Mouse (Mus musculus): ENCODE results near the gene Ccdc85c.

DNA sequence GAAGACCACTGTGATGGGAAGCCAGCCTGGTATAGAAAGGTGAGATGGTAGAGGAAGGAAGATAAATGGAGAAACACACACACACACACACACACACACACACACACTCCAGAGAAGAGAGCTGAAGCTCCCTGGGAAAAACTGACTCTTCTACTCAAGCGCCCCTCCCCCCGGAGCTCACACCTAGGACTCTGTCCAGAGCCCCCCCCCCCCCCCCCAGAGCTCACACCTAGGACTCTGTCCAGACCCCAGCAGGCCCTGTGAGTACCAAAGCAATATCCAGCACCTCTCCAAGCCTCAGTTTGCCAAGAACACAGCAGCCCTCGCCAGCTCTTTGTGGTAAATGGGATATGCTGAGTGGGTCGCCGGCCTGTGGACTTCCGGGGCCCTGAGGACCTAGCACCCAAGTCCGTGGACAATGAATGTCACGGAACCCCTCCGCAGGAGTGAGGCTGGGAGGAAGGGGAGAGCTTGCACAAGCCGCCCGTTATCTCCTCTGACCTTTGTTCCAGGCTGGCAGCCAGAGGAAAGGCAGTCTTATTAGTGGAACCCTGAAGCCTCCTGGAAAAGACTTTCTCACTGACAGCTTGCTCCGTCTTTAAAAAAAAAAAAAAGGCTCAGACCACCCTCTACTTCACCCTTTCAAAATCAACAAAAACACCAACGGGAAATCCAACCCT, 4.8 kb downstream of the Ccdc85c start:
- TF ChIP-seq CTCF (IDR thresholded peaks at IDR 0.05; ENCODE audit: borderline replicate concordance, extremely low read depth, insufficient read depth, insufficient read length) (no peak), POLR2A (IDR thresholded peaks at IDR 0.05; ENCODE audit: borderline replicate concordance, extremely low read depth, insufficient read depth, insufficient read length, poor library complexity, severe bottlenecking) (no peak)

Data from brain, embryonic 14.5 days (tissue).